Mouse (Mus musculus): ENCODE results near the gene Mafk. TPM values are rescaled to one million over a fixed set of nuclear protein-coding genes. Genes with fewer than 3 reads are reported as not detected.

The Mafk gene
- polyA plus RNA-seq, 1 experiment from 2014 or later, result 10.6 TPM

DNA sequence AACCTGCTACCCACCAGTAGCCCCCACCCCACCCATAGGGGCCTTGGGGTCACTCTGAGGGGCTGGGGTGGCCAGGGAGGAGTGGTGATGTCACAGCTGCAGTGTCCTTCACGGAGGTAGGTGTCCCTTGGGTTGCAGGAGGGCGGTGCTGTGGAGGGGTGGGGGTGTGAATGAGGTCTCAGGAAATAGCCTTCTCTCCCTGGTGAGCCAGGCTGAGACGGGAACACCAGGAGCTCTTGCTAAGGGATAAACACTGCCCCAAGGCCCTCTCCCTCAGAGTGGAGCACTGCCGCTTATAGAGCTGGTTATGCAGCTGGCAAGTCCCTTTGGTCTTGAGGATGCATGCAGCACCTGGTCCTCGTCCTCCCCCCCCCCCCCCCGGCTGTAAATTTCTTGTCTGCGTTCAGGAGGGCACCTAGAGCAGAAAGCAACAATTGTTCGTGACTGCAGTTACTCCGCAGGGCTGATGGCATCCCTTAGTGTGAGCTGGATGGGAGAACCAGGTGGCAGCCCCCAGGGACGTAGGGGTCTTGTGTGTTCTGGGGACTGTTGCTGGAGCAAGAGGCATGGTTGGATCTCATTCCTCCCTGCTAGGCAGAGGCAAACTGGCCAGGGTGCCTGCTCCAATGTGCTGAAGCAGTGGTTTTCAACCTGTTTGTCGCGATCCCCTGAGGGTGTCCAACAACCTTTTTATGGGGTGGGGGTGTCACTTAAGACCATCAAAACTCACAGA is 7.0 kb downstream of the Mafk start:
- no peaks in the 10 kb centered on the region for H3K27me3 ChIP-seq
- no peaks in the 10 kb centered on the region for H3K9me3 ChIP-seq (replicated peaks)
- peak overlapping the region; percentile 63 for H3K27ac ChIP-seq
- WGBS, result 50% methylated on average over 12 of the region's 12 CpGs
- peak overlapping the region; percentile 32; the same call in 1 of the 2 replicates for H3K4me2 ChIP-seq
- H3K4me1 ChIP-seq, result peaks cover 50% of the 10 kb centered on the region
- no peak overlapping the region for H3K9ac ChIP-seq
- H3K36me3 ChIP-seq, result peaks cover 22% of the 10 kb centered on the region
- no peak overlapping the region for H3K4me3 ChIP-seq (replicated peaks)
- ATAC-seq (replicated peaks; ENCODE audit: low FRiP score), result 0 out of 2 replicates have a peak, but pooled peaks have one; percentile 7

DNA sequence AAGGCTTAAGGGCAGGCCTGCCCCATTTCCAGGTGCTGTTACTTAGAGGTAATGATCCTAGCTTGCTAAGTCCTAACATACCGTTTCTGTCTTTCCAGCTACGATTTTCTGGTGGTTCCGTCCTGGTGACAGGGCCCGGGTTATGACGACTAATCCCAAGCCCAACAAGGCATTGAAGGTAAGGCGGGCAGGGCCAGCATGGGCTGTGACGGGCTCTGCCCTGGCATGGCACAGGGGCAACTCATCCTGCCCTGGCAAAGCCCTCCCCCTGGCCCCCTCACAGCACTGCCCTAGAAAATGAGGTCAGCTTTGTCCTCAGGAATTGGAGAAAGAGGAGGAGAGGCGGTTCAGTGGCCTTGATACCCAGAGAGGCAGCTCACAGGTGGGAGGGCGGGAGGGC is 7.7 kb downstream of the Mafk start:
- Histone ChIP-seq H3K4me2 (no peak overlapping the region), H3K4me3 (replicated peaks) (no peak overlapping the region), H3K27ac (no peak overlapping the region), H3K4me1 (peaks cover 50% of the 10 kb centered on the region), H3K36me3 (peaks cover 22% of the 10 kb centered on the region), H3K9me3 (replicated peaks) (no peaks in the 10 kb centered on the region), H3K9ac (no peak overlapping the region), H3K27me3 (no peaks in the 10 kb centered on the region)
- ATAC-seq (replicated peaks; ENCODE audit: low FRiP score), result no peak
- 91% methylated on average over 9 of the region's 9 CpGs for WGBS

DNA sequence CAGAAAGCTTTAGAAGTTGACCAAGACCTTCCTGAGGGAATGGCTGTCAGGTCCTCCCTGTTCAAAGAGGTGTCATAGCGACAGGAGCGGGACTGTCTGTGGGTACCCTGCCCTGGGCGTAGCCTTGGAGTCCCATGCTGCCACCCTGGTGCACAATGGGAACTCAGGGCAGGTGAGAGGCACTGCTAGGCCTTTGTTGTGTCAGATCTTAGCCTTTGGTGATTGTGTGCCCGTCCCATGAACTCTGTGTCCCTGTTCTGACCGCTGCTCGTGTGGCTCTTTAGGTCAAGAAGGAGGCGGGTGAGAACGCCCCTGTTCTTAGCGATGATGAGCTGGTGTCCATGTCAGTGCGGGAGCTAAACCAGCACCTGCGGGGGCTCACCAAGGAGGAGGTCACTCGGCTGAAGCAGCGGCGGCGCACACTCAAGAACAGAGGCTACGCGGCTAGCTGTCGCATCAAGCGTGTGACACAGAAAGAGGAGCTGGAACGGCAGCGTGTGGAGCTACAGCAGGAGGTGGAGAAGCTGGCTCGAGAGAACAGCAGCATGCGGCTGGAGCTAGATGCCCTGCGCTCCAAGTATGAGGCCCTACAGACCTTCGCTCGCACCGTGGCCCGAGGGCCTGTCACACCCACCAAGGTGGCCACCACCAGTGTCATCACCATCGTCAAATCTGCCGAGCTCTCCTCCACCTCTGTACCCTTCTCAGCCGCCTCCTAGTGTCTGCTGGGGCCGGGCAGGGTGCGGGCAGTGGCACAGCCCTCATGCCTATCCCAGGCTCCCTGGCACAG is 8.7 kb downstream of the Mafk start:
- Histone ChIP-seq H3K9ac (no peak overlapping the region), H3K27me3 (no peaks in the 10 kb centered on the region), H3K4me2 (no peak overlapping the region), H3K4me1 (peaks cover 46% of the 10 kb centered on the region), H3K9me3 (replicated peaks) (no peaks in the 10 kb centered on the region), H3K36me3 (peaks cover 22% of the 10 kb centered on the region), H3K4me3 (replicated peaks) (no peak overlapping the region), H3K27ac (no peak overlapping the region)
- ATAC-seq (replicated peaks; ENCODE audit: low FRiP score), result no peak
- 90% methylated on average over 33 of the region's 33 CpGs for WGBS

DNA sequence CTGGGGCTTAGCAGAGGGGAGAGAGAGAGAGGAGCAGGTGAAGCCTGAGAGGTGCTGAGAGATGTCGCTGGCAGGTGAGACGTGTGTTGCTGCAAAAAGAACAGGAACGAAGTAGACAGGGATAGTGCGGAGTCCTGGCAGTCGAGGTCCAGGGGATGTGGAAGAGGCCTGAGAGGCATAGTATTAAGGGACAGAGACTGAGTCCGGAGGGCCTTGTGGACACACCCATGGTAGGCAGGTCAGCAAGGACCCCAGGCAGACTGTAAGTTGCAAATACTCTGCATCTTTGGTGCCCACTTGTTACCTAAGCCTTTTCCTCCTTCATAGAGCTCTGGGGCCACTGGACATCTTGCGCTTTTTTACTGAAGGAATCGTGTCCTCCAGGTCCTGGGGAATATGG is 9.9 kb downstream of the Mafk start:
- no peak overlapping the region for H3K9ac ChIP-seq
- no peak for ATAC-seq (replicated peaks; ENCODE audit: low FRiP score)
- WGBS, result 94% methylated on average over 8 of the region's 8 CpGs
- peaks cover 39% of the 10 kb centered on the region for H3K4me1 ChIP-seq
- H3K27ac ChIP-seq, result no peak overlapping the region
- H3K4me2 ChIP-seq, result no peak overlapping the region
- H3K9me3 ChIP-seq (replicated peaks), result no peaks in the 10 kb centered on the region
- H3K36me3 ChIP-seq, result peaks cover 22% of the 10 kb centered on the region
- no peaks in the 10 kb centered on the region for H3K27me3 ChIP-seq
- H3K4me3 ChIP-seq (replicated peaks), result no peak overlapping the region

DNA sequence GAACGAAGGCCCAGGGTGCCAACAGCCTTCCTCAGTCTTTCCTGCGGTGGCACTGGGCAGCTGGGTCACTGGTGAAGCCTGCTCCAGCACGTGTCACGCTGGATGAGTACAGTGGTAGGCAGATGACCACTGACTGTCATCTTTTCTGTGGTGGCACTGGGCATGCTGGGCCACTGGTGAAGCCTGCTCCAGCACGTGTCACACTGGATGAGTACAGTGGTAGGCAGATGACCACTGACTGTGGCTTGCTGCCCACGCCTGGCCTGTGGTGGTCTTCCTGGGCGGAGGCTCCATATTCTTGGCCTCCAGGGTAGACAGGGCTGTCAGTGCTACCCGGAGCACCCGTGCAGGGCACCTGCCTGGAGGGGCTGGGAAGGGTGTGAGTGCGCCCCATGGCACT is 10.6 kb downstream of the Mafk start:
- WGBS, result 91% methylated on average over 10 of the region's 10 CpGs
- Histone ChIP-seq H3K9ac (no peak overlapping the region), H3K4me1 (peaks cover 32% of the 10 kb centered on the region), H3K27ac (no peak overlapping the region), H3K4me3 (replicated peaks) (no peak overlapping the region), H3K27me3 (no peaks in the 10 kb centered on the region), H3K36me3 (peaks cover 22% of the 10 kb centered on the region), H3K4me2 (no peak overlapping the region), H3K9me3 (replicated peaks) (no peaks in the 10 kb centered on the region)
- ATAC-seq (replicated peaks; ENCODE audit: low FRiP score), result no peak

DNA sequence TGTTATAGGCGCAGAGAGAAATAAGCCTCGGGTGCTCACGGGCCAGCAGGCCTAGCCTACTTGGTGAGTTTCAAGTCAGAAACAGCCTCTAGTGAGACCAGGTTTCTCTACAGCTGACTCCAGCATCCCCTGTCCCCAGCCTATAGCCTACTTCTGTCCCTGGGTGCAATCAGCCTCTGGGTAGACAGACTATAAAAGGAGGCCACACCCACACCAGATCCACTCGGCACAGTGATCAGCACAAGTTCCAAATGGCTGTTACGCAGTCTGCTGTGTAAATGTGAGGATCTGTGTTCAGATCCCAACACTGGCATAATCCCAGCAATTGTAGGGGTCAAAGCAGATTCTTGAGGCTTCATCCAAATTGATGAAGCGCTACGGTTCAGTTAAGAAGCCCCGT is 11.9 kb downstream of the Mafk start:
- Histone ChIP-seq H3K4me2 (peak overlapping the region; percentile 48), H3K27ac (no peak overlapping the region), H3K9me3 (replicated peaks) (no peaks in the 10 kb centered on the region), H3K27me3 (no peaks in the 10 kb centered on the region), H3K4me1 (peaks cover 19% of the 10 kb centered on the region), H3K9ac (no peak overlapping the region), H3K36me3 (peaks cover 22% of the 10 kb centered on the region), H3K4me3 (replicated peaks) (no peak overlapping the region)
- ATAC-seq (replicated peaks; ENCODE audit: low FRiP score), result no peak
- WGBS, result 68% methylated on average over 8 of the region's 8 CpGs

DNA sequence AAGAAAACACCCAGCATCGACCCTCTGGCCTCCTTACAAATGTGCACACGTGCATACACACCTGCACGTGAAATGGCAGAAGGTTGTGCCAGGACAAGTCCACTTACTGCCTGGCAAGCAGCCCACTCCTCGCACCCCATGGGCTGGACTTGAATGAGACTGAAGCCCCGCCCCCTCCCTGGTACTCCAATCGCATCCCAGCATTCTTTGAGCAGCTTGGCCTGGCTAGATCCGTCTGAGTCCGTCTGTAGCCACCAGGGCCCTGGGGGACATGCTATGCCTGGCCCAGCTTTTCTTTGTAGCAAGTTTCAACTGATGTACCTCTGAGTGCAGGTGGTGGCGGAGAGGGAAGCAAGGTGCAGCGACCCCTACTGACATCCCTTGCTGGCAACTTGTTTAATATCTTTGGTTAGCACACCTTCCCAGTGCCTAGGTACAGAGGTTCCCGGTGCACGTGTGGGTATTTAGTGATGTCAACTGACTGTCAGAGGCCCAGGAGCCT is 12.3 kb downstream of the Mafk start:
- peak overlapping the region; percentile 14; the same call in 1 of the 2 replicates for H3K4me3 ChIP-seq (replicated peaks)
- H3K4me1 ChIP-seq, result peaks cover 15% of the 10 kb centered on the region
- no peaks in the 10 kb centered on the region for H3K9me3 ChIP-seq (replicated peaks)
- H3K9ac ChIP-seq, result no peak overlapping the region
- peak overlapping the region; percentile 46; the same call in 1 of the 2 replicates for H3K27ac ChIP-seq
- 8% methylated on average over 12 of the region's 12 CpGs for WGBS
- H3K27me3 ChIP-seq, result no peaks in the 10 kb centered on the region
- peaks cover 22% of the 10 kb centered on the region for H3K36me3 ChIP-seq
- ATAC-seq (replicated peaks; ENCODE audit: low FRiP score), result peak; percentile 74; the same call in 1 of the 2 replicates
- peak overlapping the region; percentile 48 for H3K4me2 ChIP-seq

DNA sequence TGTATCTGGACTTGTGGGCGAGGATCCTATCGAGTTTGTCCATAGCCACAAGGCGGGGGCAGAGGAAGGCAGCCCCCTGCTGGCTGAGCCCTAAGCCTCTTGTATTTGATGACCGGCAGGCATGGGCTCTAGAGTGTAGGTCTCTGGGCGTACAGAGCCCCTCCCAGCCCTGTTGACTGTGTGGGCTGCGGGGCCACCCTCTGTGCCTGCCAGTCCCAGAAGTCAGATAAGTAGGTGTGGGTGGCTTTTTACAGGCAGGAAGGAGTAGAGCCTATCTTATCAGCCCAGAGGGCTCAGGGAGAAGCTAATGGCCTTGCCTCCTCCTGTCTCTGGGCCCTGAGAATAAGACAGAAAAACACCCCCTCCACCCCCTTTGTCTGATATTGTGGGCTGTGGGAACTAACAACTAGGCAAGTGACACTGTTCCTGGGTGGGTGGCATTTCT is 12.8 kb downstream of the Mafk start:
- Histone ChIP-seq H3K4me3 (replicated peaks) (no peak overlapping the region), H3K27ac (peak overlapping the region; percentile 46; the same call in 1 of the 2 replicates)
- WGBS, result 20% methylated on average over 6 of the region's 6 CpGs

DNA sequence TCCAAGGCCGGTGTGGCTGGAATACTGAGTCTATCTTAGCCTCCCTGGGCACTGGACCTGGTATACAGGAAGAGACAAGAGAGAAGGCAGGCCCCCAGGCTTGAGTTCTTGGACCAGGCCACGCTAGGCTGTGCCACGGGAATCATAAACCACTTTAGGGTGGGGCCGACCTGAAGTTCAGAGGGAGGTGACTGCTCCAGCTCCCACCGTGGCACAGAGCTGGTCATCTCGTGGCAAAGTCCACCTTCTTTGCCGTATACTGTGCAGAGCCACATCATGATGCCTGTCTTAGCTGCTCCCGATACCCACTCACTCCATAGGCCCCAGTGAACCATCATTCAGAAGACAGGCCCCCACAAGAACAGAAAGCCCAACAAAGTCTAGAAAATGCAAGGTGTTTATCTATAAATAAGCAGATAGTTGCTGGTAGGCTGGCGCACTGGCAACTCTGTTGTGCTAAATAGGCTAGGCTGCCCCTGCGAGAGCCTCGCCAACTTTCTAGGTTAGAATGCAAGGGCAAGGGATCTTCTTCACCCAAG is 13.3 kb downstream of the Mafk start:
- H3K4me2 ChIP-seq, result no peak overlapping the region
- no peak overlapping the region for H3K27ac ChIP-seq
- ATAC-seq (replicated peaks; ENCODE audit: low FRiP score), result no peak
- peaks cover 14% of the 10 kb centered on the region for H3K4me1 ChIP-seq
- no peak overlapping the region for H3K4me3 ChIP-seq (replicated peaks)
- H3K27me3 ChIP-seq, result no peaks in the 10 kb centered on the region
- peaks cover 19% of the 10 kb centered on the region for H3K36me3 ChIP-seq
- 88% methylated on average over 11 of the region's 11 CpGs for WGBS
- H3K9ac ChIP-seq, result no peak overlapping the region
- H3K9me3 ChIP-seq (replicated peaks), result no peaks in the 10 kb centered on the region

More for the DNA sequence above, 12.8 kb downstream of the Mafk start:
- no peaks in the 10 kb centered on the region for H3K9me3 ChIP-seq (replicated peaks)
- ATAC-seq (replicated peaks; ENCODE audit: low FRiP score), result peak; percentile 85
- H3K4me1 ChIP-seq, result peaks cover 14% of the 10 kb centered on the region
- H3K4me2 ChIP-seq, result peak overlapping the region; percentile 48
- no peaks in the 10 kb centered on the region for H3K27me3 ChIP-seq
- no peak overlapping the region for H3K9ac ChIP-seq
- H3K36me3 ChIP-seq, result peaks cover 22% of the 10 kb centered on the region

DNA sequence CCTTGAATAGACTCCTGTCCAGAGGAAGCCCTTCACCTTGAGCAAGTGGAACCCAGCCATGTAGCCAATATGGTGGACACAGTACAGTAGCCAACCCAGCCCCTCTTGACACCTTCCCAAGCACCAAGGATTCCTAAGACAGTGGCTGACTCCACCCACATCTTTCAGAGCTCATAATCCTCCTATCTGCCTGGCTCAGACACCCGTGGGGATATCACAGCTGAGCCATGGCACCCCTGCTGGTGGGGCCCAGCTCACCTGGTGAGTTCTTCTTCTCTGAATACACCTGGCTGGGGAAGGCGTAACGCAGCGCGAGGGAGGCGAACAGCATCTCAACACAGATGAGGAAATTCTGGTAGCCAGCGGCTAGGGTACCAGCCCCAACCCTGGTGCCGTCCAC is 14.6 kb downstream of the Mafk start:
- Histone ChIP-seq H3K4me2 (no peak overlapping the region), H3K9ac (no peak overlapping the region), H3K36me3 (peaks cover 6% of the 10 kb centered on the region), H3K27ac (no peak overlapping the region), H3K4me1 (peaks cover 14% of the 10 kb centered on the region), H3K4me3 (replicated peaks) (no peak overlapping the region), H3K27me3 (no peaks in the 10 kb centered on the region), H3K9me3 (replicated peaks) (no peaks in the 10 kb centered on the region)
- WGBS, result 91% methylated on average over 8 of the region's 8 CpGs
- ATAC-seq (replicated peaks; ENCODE audit: low FRiP score), result no peak

DNA sequence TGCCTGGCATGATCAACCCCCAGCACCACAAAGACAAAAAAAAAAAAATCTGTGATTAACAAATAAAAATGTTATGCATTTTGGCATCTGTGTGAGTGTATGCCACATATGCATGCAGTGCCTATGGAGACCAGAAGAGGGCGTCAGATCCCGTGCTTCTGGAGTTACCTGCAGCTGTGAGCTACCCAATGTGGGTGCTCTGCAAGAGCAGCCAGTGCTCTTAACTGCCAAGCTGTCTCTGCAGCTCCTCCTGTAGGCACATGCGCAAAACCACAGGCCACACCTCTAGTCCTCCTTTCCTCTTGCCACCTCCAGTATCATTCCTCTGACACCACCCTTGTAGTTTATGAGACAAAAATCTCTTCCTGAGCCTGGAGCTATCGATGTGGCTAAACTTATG is 18.1 kb downstream of the Mafk start:
- Histone ChIP-seq H3K9me3 (replicated peaks) (no peaks in the 10 kb centered on the region), H3K36me3 (no peaks in the 10 kb centered on the region), H3K27me3 (peaks cover 12% of the 10 kb centered on the region), H3K4me1 (peaks cover 14% of the 10 kb centered on the region; the same call in 1 of the 2 replicates), H3K27ac (no peak overlapping the region), H3K4me2 (no peak overlapping the region), H3K9ac (no peak overlapping the region), H3K4me3 (replicated peaks) (no peak overlapping the region)
- ATAC-seq (replicated peaks; ENCODE audit: low FRiP score), result no peak
- 63% methylated on average over 4 of the region's 4 CpGs for WGBS

Data from kidney, embryonic 15.5 days (tissue).